Mouse (Mus musculus) kidney, adult 2 months (tissue): ENCODE results near the gene Smox.

Experiments used
- CTCF ChIP-seq: fragments of 200-500 bp; conservative IDR thresholded peaks from 2 replicates; pipeline ENCODE4 v1.5.1; 2011; ENCODE audit warnings: low read depth, mild to moderate bottlenecking, control low read depth, low read length, moderate library complexity, mixed read lengths; ENCODE audit not compliant: insufficient read depth, insufficient read length
- POLR2A ChIP-seq: fragments of 200-500 bp; IDR thresholded peaks from one replicate; pipeline ENCODE4 v1.6.1; 2011; ENCODE audit warnings: low read depth, low read length, control low read depth

DNA sequence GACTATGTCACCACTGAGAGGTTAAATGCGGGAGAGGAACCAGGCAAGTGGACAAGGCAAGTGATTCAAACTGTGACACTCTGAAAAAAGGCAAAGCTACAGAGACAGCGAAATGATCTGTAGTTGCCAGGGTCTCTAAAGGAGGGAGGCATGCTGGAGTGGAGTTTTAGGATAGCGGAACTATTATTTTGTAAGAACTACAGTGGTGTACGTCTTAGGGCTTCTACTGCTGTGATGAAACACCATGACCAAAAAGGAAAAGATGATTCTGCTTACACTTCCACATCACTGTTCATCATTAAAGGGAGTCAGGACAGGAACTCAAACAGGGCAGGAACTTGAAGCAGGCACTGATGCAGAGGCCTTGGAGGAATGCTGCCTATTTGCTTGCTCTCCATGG, 12.4 kb upstream of the Smox start:
- TF ChIP-seq CTCF, result no peak
- TF ChIP-seq POLR2A, result no peak
